Mouse (Mus musculus) forelimb bud, embryonic 11.5 days (tissue): Measurements from ENCODE around the gene Crygd.

Experiments
- DNase-seq: peaks from one replicate; pipeline ENCODE4 v3.0.0-alpha.2; 2012; ENCODE audit warnings: low read depth, low spot score

Gene Crygd

DNA sequence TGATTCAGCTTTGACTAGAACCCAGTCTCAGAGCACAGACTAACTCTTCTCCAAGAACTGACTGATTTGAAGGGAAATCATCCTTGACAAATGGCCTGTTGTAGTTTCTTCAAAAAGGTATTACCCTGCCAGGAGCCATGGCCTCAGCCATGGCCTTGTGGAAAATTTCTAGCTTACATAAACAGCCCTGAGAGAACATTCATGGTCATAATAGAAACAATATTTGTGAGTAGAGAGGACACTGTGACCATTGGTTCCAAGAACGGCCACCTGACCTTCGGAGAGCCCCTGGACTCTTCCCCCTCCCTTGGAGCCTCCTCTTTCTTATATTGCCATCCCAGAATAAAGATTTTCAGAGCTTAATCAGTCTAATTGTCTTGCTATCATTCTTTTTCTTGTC is 19.8 kb downstream of the Crygd start:
- no peak for DNase-seq

DNA sequence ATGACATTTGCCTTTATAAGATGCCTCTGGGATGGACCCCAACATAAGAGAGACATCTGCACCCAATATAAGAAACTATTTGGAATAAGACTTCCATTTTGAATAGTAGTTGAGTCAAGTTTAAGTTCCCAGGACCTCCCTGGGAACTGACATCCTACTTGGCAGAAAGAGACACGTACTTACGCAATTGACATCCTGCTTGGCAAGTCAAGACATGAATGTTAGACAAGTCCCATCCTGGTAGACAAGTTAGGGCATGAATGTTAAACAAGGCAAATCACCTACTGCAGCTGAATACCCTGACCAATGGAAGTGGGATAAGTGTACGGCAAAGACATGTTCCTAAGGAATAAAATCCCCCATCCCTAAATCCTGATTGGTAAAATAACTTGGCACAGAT is 21.4 kb downstream of the Crygd start:
- no peak for DNase-seq

DNA sequence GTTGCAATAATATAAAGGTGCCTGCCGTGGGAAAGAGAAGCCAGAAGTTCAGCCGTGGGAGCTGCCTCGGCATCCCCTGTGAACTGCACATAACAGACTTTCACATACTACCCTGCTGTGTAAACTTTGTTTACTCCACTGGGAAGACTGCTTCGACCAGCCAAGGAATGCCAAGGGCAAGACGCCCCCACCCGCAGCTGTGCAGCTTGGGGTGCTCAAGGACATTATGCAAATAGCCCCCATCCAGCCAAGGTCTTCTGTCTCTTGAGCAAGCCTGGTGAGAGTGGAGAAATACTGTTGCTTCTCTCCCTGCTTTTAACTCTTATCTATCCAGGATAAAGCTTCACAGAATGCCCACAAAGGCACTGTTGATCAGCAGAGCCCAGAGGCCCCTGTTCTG is 22.4 kb downstream of the Crygd start:
- DNase-seq: no peak

DNA sequence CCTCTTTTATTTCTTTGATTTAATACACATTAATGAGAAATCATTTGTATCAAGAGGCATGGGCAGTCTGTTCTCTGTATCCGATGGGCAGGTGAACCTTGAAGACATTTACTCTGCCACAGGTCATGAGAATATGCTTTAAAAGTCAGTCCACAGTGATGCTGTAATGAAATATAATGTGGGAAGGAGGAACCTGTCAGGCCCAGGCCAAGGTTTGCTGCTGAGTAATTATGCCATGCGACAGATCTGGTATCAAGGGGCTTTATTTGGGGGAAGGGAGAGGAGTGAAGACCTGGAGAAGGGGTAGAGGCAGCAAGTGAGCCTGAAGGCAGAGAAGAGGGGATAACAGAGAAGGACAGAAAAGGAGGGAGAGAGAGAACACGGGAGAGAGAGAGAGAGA is 23.6 kb downstream of the Crygd start:
- DNase-seq: no peak

DNA sequence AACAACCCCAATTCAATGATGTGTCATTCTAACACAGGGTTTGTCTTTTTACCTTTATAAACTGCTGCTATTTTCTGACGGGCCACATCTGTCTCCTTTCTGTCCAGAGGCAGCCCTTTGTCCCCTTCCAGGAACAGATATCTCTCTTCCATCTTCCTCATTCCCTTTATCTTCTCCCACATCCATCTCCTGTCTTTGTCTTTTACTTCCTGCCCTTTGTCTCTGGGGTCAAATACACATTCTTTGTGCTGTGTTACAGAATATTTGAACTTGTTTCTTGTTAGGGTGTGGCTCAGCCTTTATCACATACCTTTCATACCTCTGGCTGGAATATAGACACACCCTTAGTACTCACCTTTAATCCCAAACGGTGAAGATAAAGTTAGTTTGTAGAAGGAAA is 25.7 kb downstream of the Crygd start:
- no peak for DNase-seq

DNA sequence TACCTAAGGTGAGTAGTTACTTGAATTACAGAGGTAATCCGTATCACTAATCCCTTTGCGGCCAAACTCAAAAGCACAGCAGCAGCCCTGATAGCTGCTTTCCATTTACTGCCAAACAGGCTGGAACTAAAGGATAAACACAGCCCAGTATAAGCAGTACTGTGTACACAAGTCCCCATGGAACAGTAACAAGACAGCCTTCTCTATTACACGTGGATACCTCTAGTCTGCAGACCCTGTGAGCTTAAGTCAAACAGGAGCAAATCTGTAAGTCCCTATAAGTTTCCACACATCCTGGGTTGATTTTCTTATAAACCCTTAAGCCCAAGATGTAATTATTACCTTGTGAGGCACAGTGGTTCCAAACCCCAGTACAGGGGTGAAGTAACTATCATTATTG is 27.7 kb downstream of the Crygd start:
- no peak for DNase-seq

DNA sequence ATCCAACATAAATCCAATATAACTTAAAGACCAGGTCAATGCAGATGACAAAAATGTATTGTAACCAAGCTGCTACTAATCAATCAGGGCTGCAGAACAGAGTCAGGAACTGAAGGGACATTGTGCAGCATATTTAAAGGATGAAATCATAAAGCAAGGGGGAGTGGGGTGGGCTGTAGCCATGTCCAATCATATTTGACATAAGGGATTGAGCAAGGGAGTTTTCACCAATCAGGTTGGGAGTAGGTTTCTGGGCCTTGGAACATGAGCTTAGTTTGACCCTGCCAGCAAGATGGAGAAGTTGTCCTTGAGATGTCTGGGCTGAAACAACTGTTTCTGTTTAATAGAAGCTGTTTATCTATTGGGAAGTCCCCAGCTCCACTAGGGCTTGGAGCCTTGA is 30.6 kb downstream of the Crygd start, which contains the start of gene Akr1cl:
TSS of gene Akr1cl (minus strand) at position 119 of the 400 bp plus-strand sequence.
- no peak for DNase-seq

DNA sequence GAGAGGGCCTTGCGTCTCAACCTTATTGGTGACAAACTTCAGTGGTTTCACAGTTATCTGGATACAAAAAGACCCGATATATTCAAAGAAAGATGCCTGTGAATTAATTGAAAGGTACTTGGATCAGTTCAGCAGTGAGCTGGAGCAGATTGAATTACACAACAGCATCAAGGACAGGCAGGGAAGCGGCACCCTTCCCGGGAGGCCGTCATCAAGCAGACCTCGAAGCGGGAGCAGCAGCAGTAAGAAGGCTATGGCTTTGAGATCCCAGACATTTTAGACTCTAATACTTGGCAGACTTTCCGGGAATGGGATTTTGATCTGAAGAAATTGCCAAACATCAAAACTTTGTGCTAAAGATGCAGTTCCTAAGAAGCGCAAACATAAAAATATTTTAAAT is 35.0 kb downstream of the Crygd start:
- DNase-seq: no peak

DNA sequence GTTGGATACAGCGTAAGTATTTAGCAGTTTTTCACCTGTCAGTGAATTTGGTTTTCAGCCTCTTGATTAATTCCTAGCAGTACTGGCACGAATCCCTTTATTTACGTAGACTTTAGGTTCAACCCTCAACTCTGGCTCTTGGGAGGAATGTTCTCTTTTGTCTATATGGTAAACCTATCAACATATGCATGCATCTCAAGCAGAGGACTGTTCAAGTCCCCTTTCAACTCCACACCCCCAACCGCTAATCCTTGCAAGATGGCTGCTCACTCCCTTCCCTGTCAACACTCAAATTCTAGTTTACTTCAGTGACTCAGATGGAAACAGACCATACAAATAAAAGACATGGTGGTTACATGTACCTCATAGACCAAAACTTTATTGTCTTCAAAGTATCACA is 50.5 kb downstream of the Crygd start:
- no peak for DNase-seq
